Comparison of ENCODE assay signal across 25 mouse cellular contexts in genomic region chr11:95926398-95926797, GRCm38 (mm10). TPM values are rescaled to one million over a fixed set of nuclear protein-coding genes. Genes with fewer than 3 reads are reported as not detected.
DNase-seq lines count a peak whose midpoint lies in the region; ATAC-seq and TF ChIP-seq lines count a peak whose summit lies in the region.
"Had no signal": no experiment of that assay in that cellular context is flagged by ENCODE, and none has a peak within 500 bp of the region (broad histone marks: within the 10 kb centered on the region; RNA-seq: fewer than 3 reads in every experiment).

No protein-coding gene starts in this region.

- no peak overlapping the region for H3K4me2 ChIP-seq in midbrain, postnatal 0 days (ENCODE audit: low read depth, low read length, poor library complexity, severe bottlenecking)
- H3K4me2 ChIP-seq in midbrain, embryonic 11.5 days, result no peak overlapping the region
- H3K4me2 ChIP-seq: embryonic facial prominence, embryonic 13.5 days; heart, embryonic 15.5 days; neural tube, embryonic 12.5 days; stomach, embryonic 15.5 days had no signal

- WGBS in midbrain, postnatal 0 days, result 77% methylated on average over 4 of the region's 4 CpGs
- WGBS in midbrain, embryonic 11.5 days, result 71% methylated on average over 4 of the region's 4 CpGs
- 64% methylated on average over 4 of the region's 4 CpGs for WGBS in hindbrain, embryonic 10.5 days

- H3K4me3 ChIP-seq in gastrocnemius, adult 2 months, result no peak overlapping the region
- no peak overlapping the region for H3K4me3 ChIP-seq in midbrain, postnatal 0 days (ENCODE audit: low read depth, low read length)
- H3K4me3 ChIP-seq in midbrain, embryonic 11.5 days (ENCODE audit: low read depth, low read length), result no peak overlapping the region
- H3K4me3 ChIP-seq in bone marrow macrophage, adult 2 months (ENCODE audit: insufficient read depth, low read length), result no peak overlapping the region
- H3K4me3 ChIP-seq in hindbrain, embryonic 10.5 days, result no peak overlapping the region
- H3K4me3 ChIP-seq: embryonic facial prominence, embryonic 13.5 days; heart, adult 2 months; heart, embryonic 15.5 days; megakaryocyte, embryonic 14.5 days; neural tube, embryonic 12.5 days; stomach, embryonic 15.5 days had no signal

- TF ChIP-seq CTCF in gastrocnemius, adult 2 months (IDR thresholded peaks at IDR 0.05), result peak; percentile 7; the same call in 1 of the 2 replicates
- TF ChIP-seq CTCF in midbrain, postnatal 0 days (IDR thresholded peaks at IDR 0.05), result peak; percentile 15; the same call in 1 of the 2 replicates
- TF ChIP-seq CTCF in bone marrow macrophage, adult 2 months (IDR thresholded peaks at IDR 0.05; ENCODE audit: low read depth, low read length), result 0 out of 2 replicates have a peak, but pooled peaks have one; percentile 8

- intact Hi-C loops in gastrocnemius, adult 2 months (cut with DNase I), result no loop called here

- no peaks in the 10 kb centered on the region for H3K4me1 ChIP-seq in midbrain, postnatal 0 days (ENCODE audit: insufficient read depth, low read length)
- peaks cover 3% of the 10 kb centered on the region; the same call in 1 of the 2 replicates for H3K4me1 ChIP-seq in midbrain, embryonic 11.5 days (ENCODE audit: control insufficient read depth, insufficient read depth, low read length)
- H3K4me1 ChIP-seq in bone marrow macrophage, adult 2 months (ENCODE audit: control insufficient read depth, insufficient read depth, low read length), result no peaks in the 10 kb centered on the region
- H3K4me1 ChIP-seq in hindbrain, embryonic 10.5 days (replicated peaks), result 0 out of 2 replicates have a peak, but pooled peaks cover 5% of the 10 kb centered on the region
- H3K4me1 ChIP-seq: embryonic facial prominence, embryonic 13.5 days; heart, embryonic 15.5 days; megakaryocyte, embryonic 14.5 days; neural tube, embryonic 12.5 days; stomach, embryonic 15.5 days had no signal

- H3K9me3 ChIP-seq in midbrain, postnatal 0 days (ENCODE audit: low read length), result peaks cover 5% of the 10 kb centered on the region; the same call in 1 of the 2 replicates
- no peaks in the 10 kb centered on the region; the same call in 1 of the 2 replicates for H3K9me3 ChIP-seq in midbrain, embryonic 11.5 days (ENCODE audit: control insufficient read depth, low read length)
- peaks cover 12% of the 10 kb centered on the region for H3K9me3 ChIP-seq in hindbrain, embryonic 10.5 days
- H3K9me3 ChIP-seq: stomach, embryonic 15.5 days had no signal

- H3K27ac ChIP-seq in gastrocnemius, adult 2 months, result no peak overlapping the region
- no peak overlapping the region for H3K27ac ChIP-seq in midbrain, postnatal 0 days (ENCODE audit: low read depth, low read length)
- H3K27ac ChIP-seq in midbrain, embryonic 11.5 days (ENCODE audit: low read depth, low read length), result no peak overlapping the region
- no peak overlapping the region for H3K27ac ChIP-seq in bone marrow macrophage, adult 2 months (ENCODE audit: insufficient read depth, low read depth, low read length)
- H3K27ac ChIP-seq in hindbrain, embryonic 10.5 days, result no peak overlapping the region
- H3K27ac ChIP-seq: embryonic facial prominence, embryonic 13.5 days; heart, adult 2 months; heart, embryonic 15.5 days; neural tube, embryonic 12.5 days; stomach, embryonic 15.5 days had no signal

- no peak for ATAC-seq in midbrain, postnatal 0 days (ENCODE audit: low FRiP score)
- ATAC-seq in midbrain, embryonic 11.5 days (ENCODE audit: low FRiP score), result no peak

- no peak for TF ChIP-seq POLR2A in bone marrow macrophage, adult 2 months (IDR thresholded peaks at IDR 0.05; ENCODE audit: borderline replicate concordance, low read depth, low read length)

- H3K36me3 ChIP-seq in midbrain, postnatal 0 days (ENCODE audit: insufficient read depth, low read length), result no peaks in the 10 kb centered on the region
- no peaks in the 10 kb centered on the region for H3K36me3 ChIP-seq in midbrain, embryonic 11.5 days (ENCODE audit: control insufficient read depth, insufficient read depth, low read length)
- no peaks in the 10 kb centered on the region for H3K36me3 ChIP-seq in hindbrain, embryonic 10.5 days
- H3K36me3 ChIP-seq: embryonic facial prominence, embryonic 13.5 days; G1E; heart, embryonic 15.5 days; neural tube, embryonic 12.5 days; stomach, embryonic 15.5 days had no signal

- peaks cover 3% of the 10 kb centered on the region; the same call in 1 of the 2 replicates for H3K27me3 ChIP-seq in midbrain, postnatal 0 days (ENCODE audit: insufficient read depth, low read length)
- no peaks in the 10 kb centered on the region for H3K27me3 ChIP-seq in midbrain, embryonic 11.5 days (ENCODE audit: control insufficient read depth, insufficient read depth, low read length)
- H3K27me3 ChIP-seq in hindbrain, embryonic 10.5 days (ENCODE audit: insufficient read depth, poor library complexity, severe bottlenecking), result peaks cover 29% of the 10 kb centered on the region
- H3K27me3 ChIP-seq: stomach, embryonic 15.5 days had no signal

- no peak overlapping the region for H3K9ac ChIP-seq in midbrain, postnatal 0 days (replicated peaks; ENCODE audit: low read length, poor library complexity, severe bottlenecking)
- H3K9ac ChIP-seq in midbrain, embryonic 11.5 days (ENCODE audit: low read length), result no peak overlapping the region
- H3K9ac ChIP-seq: embryonic facial prominence, embryonic 13.5 days; heart, embryonic 15.5 days; neural tube, embryonic 12.5 days; stomach, embryonic 15.5 days had no signal

- DNase-seq in gastrocnemius, adult 2 months, result no peak
- DNase-seq in gastrocnemius, adult 8-10 months (ENCODE audit: low spot score in 2 of 2), result no peak
- DNase-seq in midbrain, postnatal 0 days (ENCODE audit: low spot score), result no peak
- no peak for DNase-seq in midbrain, embryonic 11.5 days (ENCODE audit: low spot score, missing footprints)
- no peak for DNase-seq in thymus, postnatal 4 days
- no peak for DNase-seq in hindbrain, embryonic 10.5 days (ENCODE audit: low spot score)
- DNase-seq in embryo, embryonic 9.5 days (ENCODE audit: extremely low spot score), result no peak
- DNase-seq: adrenal gland, postnatal 10 days; cerebellum, adult 2 months; gastrocnemius, postnatal 14 days; heart, adult 2 months; kidney, postnatal 14 days; layer of hippocampus, adult 9-11 months; lung, postnatal 14 days; thymus, postnatal 25 days had no signal

RNA-seq across cellular contexts. Expression of gene B4galnt2, which starts 11.7 kb away (rescaled TPM):
- not detected for total RNA-seq in gastrocnemius, adult 2 months (2021)
- total RNA-seq in gastrocnemius, adult 8-10 months (2022), result not detected
- total RNA-seq in midbrain, postnatal 0 days (2014; rRNA removed), result not detected in 2 replicates
- polyA plus RNA-seq in midbrain, postnatal 0 days (2015; fragmentation: Nextera tagmentation; extraction: Ambion mirVana), result not detected in 2 replicates
- polyA plus RNA-seq in midbrain, embryonic 11.5 days (2014; fragmentation: Nextera tagmentation; extraction: Ambion mirVana), result 0.08 TPM in 1 of 2 replicates, not detected in the other
- polyA plus RNA-seq in bone marrow macrophage, adult 2 months (2012; ENCODE audit: insufficient read depth, insufficient read length, missing spikeins), result 0.64 TPM in 1 of 2 replicates, not detected in the other
- 0.14 and 0.39 TPM in 2 replicates for polyA plus RNA-seq in hindbrain, embryonic 10.5 days (2016; fragmentation: Nextera tagmentation; extraction: Ambion mirVana)
- total RNA-seq: adrenal gland, postnatal 10 days; gastrocnemius, postnatal 14 days; heart, adult 2 months; left cerebral cortex, adult 8-10 months had no signal
- polyA plus RNA-seq: cerebellum, adult 2 months; G1E; limb, embryonic 14.5 days; neural tube, embryonic 12.5 days; spleen, adult 2 months had no signal
